Mouse (Mus musculus): ENCODE results near the gene Comt. TPM values are rescaled to one million over a fixed set of nuclear protein-coding genes. Genes with fewer than 3 reads are reported as not detected.

The Comt gene
- total and polyA plus RNA-seq, 2 experiments from 2014 or later, result 74.6 to 95.0 TPM

- no peak for DNase-seq (ENCODE audit: low spot score)
- no peak for TF ChIP-seq CTCF (IDR thresholded peaks at IDR 0.05)
- Histone ChIP-seq H3K27ac (ENCODE audit: low read depth, low read length) (no peak overlapping the region), H3K4me3 (ENCODE audit: low read depth, low read length) (no peak overlapping the region), H3K9me3 (ENCODE audit: low read length) (no peaks in the 10 kb centered on the region), H3K9ac (replicated peaks; ENCODE audit: low read length, poor library complexity, severe bottlenecking) (no peak overlapping the region), H3K4me1 (ENCODE audit: insufficient read depth, low read length) (peaks cover 5% of the 10 kb centered on the region; the same call in 1 of the 2 replicates), H3K4me2 (ENCODE audit: low read depth, low read length, poor library complexity, severe bottlenecking) (peak overlapping the region; percentile 34), H3K36me3 (ENCODE audit: insufficient read depth, low read length) (peaks cover 16% of the 10 kb centered on the region), H3K27me3 (ENCODE audit: insufficient read depth, low read length) (no peaks in the 10 kb centered on the region)
- 8% methylated on average over 12 of the region's 12 CpGs for WGBS
- 0 out of 2 replicates have a peak, but pooled peaks have one; percentile 24 for ATAC-seq (ENCODE audit: low FRiP score)
Observed at GRCm38 (mm10) chr16:18459335-18459954, 32.8 kb upstream of the Comt start.

- TF ChIP-seq CTCF (IDR thresholded peaks at IDR 0.05), result no peak
- Histone ChIP-seq H3K9me3 (ENCODE audit: low read length) (no peaks in the 10 kb centered on the region), H3K4me1 (ENCODE audit: insufficient read depth, low read length) (peaks cover 5% of the 10 kb centered on the region; the same call in 1 of the 2 replicates), H3K4me3 (ENCODE audit: low read depth, low read length) (no peak overlapping the region), H3K9ac (replicated peaks; ENCODE audit: low read length, poor library complexity, severe bottlenecking) (no peak overlapping the region), H3K27ac (ENCODE audit: low read depth, low read length) (no peak overlapping the region), H3K4me2 (ENCODE audit: low read depth, low read length, poor library complexity, severe bottlenecking) (no peak overlapping the region), H3K36me3 (ENCODE audit: insufficient read depth, low read length) (peaks cover 22% of the 10 kb centered on the region), H3K27me3 (ENCODE audit: insufficient read depth, low read length) (no peaks in the 10 kb centered on the region)
- ATAC-seq (ENCODE audit: low FRiP score) (no peak), DNase-seq (ENCODE audit: low spot score) (no peak)
Observed at GRCm38 (mm10) chr16:18458661-18459060, 32.0 kb upstream of the Comt start.

- H3K36me3 ChIP-seq (ENCODE audit: insufficient read depth, low read length), result peaks cover 22% of the 10 kb centered on the region
- H3K4me2 ChIP-seq (ENCODE audit: low read depth, low read length, poor library complexity, severe bottlenecking), result no peak overlapping the region
- ATAC-seq (ENCODE audit: low FRiP score) (no peak), DNase-seq (ENCODE audit: low spot score) (no peak)
- 87% methylated on average over 6 of the region's 6 CpGs for WGBS
- H3K27ac ChIP-seq (ENCODE audit: low read depth, low read length), result no peak overlapping the region
- no peak for TF ChIP-seq CTCF (IDR thresholded peaks at IDR 0.05)
- peaks cover 5% of the 10 kb centered on the region; the same call in 1 of the 2 replicates for H3K4me1 ChIP-seq (ENCODE audit: insufficient read depth, low read length)
- no peaks in the 10 kb centered on the region for H3K9me3 ChIP-seq (ENCODE audit: low read length)
- H3K4me3 ChIP-seq (ENCODE audit: low read depth, low read length), result no peak overlapping the region
- no peak overlapping the region for H3K9ac ChIP-seq (replicated peaks; ENCODE audit: low read length, poor library complexity, severe bottlenecking)
- no peaks in the 10 kb centered on the region for H3K27me3 ChIP-seq (ENCODE audit: insufficient read depth, low read length)
Observed at GRCm38 (mm10) chr16:18455407-18455806, 28.8 kb upstream of the Comt start.

- DNase-seq (ENCODE audit: low spot score) (no peak), ATAC-seq (ENCODE audit: low FRiP score) (no peak)
- no peak for TF ChIP-seq CTCF (IDR thresholded peaks at IDR 0.05)
- Histone ChIP-seq H3K9ac (replicated peaks; ENCODE audit: low read length, poor library complexity, severe bottlenecking) (no peak overlapping the region), H3K4me1 (ENCODE audit: insufficient read depth, low read length) (no peaks in the 10 kb centered on the region), H3K4me2 (ENCODE audit: low read depth, low read length, poor library complexity, severe bottlenecking) (no peak overlapping the region), H3K27ac (ENCODE audit: low read depth, low read length) (no peak overlapping the region), H3K27me3 (ENCODE audit: insufficient read depth, low read length) (no peaks in the 10 kb centered on the region), H3K36me3 (ENCODE audit: insufficient read depth, low read length) (peaks cover 22% of the 10 kb centered on the region), H3K9me3 (ENCODE audit: low read length) (no peaks in the 10 kb centered on the region), H3K4me3 (ENCODE audit: low read depth, low read length) (no peak overlapping the region)
- WGBS, result 61% methylated on average over 5 of the region's 5 CpGs
Observed at GRCm38 (mm10) chr16:18453846-18454245, 27.2 kb upstream of the Comt start.

DNA sequence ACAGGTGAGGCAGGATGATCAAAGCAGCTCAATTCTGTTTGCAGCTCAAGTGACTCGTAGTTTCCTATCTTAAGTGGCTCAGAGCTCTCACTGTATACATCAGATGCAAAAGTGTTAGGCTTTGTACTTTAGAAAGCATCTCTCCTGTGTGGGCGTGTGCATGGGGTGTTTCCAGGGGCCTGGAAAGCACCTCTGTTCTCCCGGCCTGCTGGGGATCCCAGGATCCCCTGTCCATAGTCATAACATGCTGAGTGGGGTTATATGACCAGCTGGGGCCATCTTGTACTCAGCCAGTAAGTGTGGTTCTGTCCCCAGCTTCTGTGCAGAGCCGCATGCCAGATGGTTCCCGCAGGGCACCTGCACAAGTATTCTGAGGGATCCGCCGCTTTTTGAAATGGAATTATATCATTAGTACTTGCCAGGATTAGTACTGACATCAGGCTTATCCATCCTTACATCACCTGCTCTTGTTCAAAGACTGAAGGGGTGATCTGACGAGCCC is 25.8 kb upstream of the Comt start:
- no peak for ATAC-seq (ENCODE audit: low FRiP score)
- no peaks in the 10 kb centered on the region for H3K9me3 ChIP-seq (ENCODE audit: low read length)
- H3K36me3 ChIP-seq (ENCODE audit: insufficient read depth, low read length), result peaks cover 17% of the 10 kb centered on the region
- no peak overlapping the region for H3K4me2 ChIP-seq (ENCODE audit: low read depth, low read length, poor library complexity, severe bottlenecking)
- H3K4me3 ChIP-seq (ENCODE audit: low read depth, low read length), result no peak overlapping the region
- TF ChIP-seq CTCF (IDR thresholded peaks at IDR 0.05), result no peak
- DNase-seq (ENCODE audit: low spot score), result no peak
- no peak overlapping the region for H3K9ac ChIP-seq (replicated peaks; ENCODE audit: low read length, poor library complexity, severe bottlenecking)
- no peaks in the 10 kb centered on the region for H3K4me1 ChIP-seq (ENCODE audit: insufficient read depth, low read length)
- no peaks in the 10 kb centered on the region for H3K27me3 ChIP-seq (ENCODE audit: insufficient read depth, low read length)
- 81% methylated on average over 8 of the region's 8 CpGs for WGBS
- no peak overlapping the region for H3K27ac ChIP-seq (ENCODE audit: low read depth, low read length)

DNA sequence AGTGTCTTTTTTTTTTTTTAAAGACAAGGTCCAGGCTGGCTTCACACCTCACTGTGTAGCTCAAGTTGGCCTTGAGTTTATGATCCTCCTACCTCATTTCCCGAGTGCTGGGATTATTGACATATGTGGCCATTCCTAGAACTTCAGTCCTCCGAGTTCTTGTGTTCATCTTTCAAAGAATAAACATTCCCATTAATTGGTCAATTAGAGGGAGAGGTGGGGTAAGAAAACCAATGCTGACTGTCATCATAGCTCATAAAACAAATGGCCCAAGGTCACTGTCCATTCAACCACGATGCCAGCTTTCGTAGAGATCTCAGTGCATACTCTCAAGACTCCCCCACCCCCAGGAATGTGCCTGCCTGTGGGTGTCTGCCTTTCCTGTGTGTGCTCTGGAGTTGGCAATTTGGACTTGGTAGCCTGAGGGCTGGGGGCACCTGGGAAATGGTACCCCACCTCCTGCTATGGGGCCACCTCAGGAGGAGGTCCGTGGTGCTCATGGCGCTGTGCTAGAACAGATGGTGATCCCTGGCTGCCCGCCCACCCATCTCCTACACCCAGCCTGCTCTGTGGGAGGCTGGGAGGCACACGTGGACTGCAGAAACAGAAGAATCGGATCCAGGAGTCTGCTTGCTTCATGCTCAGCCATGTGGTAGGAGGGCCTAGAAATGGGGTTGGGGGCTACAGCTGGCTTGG is 25.0 kb upstream of the Comt start:
- no peak overlapping the region for H3K4me2 ChIP-seq (ENCODE audit: low read depth, low read length, poor library complexity, severe bottlenecking)
- H3K36me3 ChIP-seq (ENCODE audit: insufficient read depth, low read length), result peaks cover 12% of the 10 kb centered on the region
- H3K4me3 ChIP-seq (ENCODE audit: low read depth, low read length), result no peak overlapping the region
- H3K9me3 ChIP-seq (ENCODE audit: low read length), result no peaks in the 10 kb centered on the region
- no peaks in the 10 kb centered on the region for H3K27me3 ChIP-seq (ENCODE audit: insufficient read depth, low read length)
- H3K27ac ChIP-seq (ENCODE audit: low read depth, low read length), result no peak overlapping the region
- WGBS, result 77% methylated on average over 9 of the region's 9 CpGs
- DNase-seq (ENCODE audit: low spot score) (no peak), ATAC-seq (ENCODE audit: low FRiP score) (no peak)
- no peak overlapping the region for H3K9ac ChIP-seq (replicated peaks; ENCODE audit: low read length, poor library complexity, severe bottlenecking)
- TF ChIP-seq CTCF (IDR thresholded peaks at IDR 0.05), result no peak
- H3K4me1 ChIP-seq (ENCODE audit: insufficient read depth, low read length), result no peaks in the 10 kb centered on the region

Measured in midbrain, postnatal 0 days (tissue).